Mouse (Mus musculus): ENCODE results near the gene Nfe2l2.
"Not testable (repeated sequence)": the region's sequence is repeated elsewhere in the genome, so short reads cannot be mapped to it uniquely, and the experiment has no call there.

The Nfe2l2 gene

GRCm38 (mm10) chr2:75642795-75643550 lies 61.5 kb downstream of the Nfe2l2 start:
- DNase-seq (ENCODE audit: low spot score), result no peak

DNA sequence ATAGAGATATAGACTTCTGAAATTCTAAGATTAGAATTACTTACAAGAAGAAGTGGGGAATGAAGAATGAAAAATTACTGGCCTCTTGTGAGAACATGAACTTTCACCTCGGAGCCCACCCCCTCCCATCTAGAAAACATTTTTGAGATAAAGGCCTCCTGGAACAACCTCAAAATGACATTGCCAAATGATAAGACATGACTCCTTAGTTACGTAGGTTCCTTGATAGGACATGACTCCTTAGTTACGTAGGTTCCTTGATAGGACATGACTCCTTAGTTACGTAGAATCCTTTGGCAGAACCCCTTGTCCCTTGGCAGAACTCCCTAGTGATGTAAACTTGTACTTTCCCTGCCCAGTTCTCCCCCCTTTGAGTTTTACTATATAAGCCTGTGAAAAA lies 62.1 kb downstream of the Nfe2l2 start:
- DNase-seq (ENCODE audit: low spot score), result not testable (repeated sequence)

- not testable (repeated sequence) for DNase-seq (ENCODE audit: low spot score)
Observed at GRCm38 (mm10) chr2:75639535-75639934, 64.9 kb downstream of the Nfe2l2 start.

DNA sequence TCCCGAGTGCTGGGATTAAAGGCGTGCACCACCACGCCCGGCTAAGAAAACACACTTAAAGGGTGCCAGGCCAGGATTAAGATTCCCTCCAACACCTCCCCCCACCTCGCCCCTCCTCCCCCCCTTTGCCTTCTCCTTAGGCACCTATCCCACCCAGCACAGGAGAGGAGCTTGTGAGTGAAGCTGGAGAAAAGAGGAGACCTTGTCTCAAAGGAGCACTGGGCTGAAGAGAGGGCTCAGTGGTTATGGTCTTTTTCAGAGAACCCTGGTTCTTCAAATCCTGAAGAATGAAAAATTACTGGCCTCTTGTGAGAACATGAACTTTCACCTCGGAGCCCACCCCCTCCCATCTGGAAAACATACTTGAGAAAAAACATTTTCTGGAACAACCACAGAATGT lies 66.6 kb downstream of the Nfe2l2 start:
- DNase-seq (ENCODE audit: low spot score), result not testable (repeated sequence)

GRCm38 (mm10) chr2:75637361-75637760 lies 67.1 kb downstream of the Nfe2l2 start:
- no peak for DNase-seq (ENCODE audit: low spot score)

GRCm38 (mm10) chr2:75637055-75637304 lies 67.5 kb downstream of the Nfe2l2 start:
- DNase-seq (ENCODE audit: low spot score), result not testable (repeated sequence)

DNA sequence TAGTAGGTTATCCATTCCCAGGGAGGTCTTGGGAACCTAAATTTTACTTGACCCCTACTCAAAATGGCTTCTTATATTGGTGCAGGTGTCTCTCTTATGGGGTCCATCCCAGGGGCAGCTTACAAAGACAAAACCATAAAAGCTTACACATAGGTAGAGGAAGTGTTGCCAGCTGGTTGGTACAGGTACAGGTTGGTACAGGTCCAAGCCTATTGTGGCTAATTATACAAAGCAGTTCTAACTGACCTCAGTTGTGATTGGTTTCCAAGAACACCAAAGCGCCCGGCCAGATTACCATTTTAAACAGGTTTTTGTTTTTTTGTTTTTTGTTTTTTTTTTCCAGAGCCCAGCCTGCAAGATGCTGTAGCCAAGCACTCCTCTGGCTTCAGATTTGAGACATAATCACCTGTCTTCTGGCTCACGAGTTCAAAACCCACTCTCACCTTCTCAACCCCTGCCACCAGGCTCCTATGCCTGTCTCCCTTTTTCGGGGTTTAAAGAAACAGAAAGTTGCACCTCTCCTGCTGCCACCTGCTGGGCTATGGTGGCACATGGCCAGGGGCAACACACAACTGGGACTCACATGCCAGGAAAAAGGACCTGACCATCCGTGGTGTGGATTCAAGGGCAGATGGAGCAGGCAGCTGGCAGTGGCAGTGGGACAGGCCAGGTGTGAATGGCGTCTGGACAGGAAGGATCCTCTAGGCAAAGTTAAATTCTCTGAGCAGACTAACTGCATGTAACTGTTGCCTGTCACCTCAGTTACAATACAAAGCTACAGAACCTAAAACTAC lies 68.0 kb downstream of the Nfe2l2 start:
- no peak for DNase-seq (ENCODE audit: low spot score)

DNA sequence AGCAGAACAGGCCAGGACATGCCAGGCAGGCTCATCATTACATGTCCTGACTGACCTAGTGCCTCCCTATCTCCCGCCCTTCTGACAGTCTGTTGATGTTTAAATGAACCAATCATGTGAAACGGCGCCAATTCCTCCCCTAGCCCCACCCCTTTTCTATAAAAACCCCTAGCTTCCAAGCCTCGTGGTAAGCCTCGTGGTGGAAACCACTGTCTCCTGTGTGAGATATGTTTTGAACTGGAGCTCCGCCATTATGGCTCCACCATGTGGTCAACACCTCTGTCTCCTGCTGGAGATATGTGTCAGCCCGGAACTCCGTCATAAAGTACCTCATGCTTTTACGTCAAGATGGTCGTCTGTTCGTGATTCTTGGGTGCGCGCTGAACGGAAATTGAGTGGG lies 70.0 kb downstream of the Nfe2l2 start:
- not testable (repeated sequence) for DNase-seq (ENCODE audit: low spot score)

DNA sequence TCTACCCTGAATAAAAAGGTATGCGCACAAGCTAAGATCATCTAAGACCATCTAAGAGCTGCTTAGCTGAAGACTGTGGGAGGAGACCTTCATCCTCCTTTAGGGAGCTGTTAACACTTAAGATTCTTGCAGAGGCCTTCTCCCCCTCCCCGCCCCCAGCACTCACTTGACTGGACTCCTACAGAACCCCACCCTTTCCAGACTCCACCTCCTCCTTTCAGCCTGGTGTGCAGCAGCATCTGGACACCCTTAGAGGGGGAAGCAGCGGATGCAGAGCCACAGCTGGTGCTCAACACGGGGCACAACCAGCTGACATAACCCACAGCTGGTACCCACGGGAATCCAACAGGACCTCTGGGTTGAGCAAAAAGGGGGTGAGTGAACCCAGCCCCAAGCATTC lies 70.7 kb downstream of the Nfe2l2 start:
- DNase-seq (ENCODE audit: low spot score), result no peak

GRCm38 (mm10) chr2:75633381-75633780 lies 71.1 kb downstream of the Nfe2l2 start:
- DNase-seq (ENCODE audit: low spot score), result no peak

- DNase-seq (ENCODE audit: low spot score), result no peak
Observed at GRCm38 (mm10) chr2:75632721-75633181, 71.7 kb downstream of the Nfe2l2 start.

DNA sequence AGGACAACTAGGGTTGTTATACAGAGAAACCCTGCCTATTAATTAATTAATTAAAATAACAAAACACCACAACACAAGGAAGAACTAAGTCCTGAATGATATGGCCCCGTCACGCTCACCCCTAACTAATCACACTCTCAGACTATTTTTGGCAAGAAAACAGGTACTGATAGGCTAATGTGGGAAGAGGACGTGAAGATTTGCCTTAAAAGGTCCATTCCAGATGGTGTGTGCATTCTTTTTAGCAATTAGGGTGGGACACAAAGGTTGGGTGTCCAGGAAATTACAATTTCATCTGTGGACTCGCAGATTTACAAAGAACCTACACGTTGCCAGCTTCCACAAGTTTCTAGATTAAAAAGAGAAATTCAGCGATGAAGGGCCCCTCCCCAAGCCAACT lies 72.4 kb downstream of the Nfe2l2 start:
- no peak for DNase-seq (ENCODE audit: low spot score)

- DNase-seq (ENCODE audit: low spot score), result no peak
Observed at GRCm38 (mm10) chr2:75631421-75631820, 73.0 kb downstream of the Nfe2l2 start.

GRCm38 (mm10) chr2:75628487-75628886 lies 76.0 kb downstream of the Nfe2l2 start:
- no peak for DNase-seq (ENCODE audit: low spot score)

DNA sequence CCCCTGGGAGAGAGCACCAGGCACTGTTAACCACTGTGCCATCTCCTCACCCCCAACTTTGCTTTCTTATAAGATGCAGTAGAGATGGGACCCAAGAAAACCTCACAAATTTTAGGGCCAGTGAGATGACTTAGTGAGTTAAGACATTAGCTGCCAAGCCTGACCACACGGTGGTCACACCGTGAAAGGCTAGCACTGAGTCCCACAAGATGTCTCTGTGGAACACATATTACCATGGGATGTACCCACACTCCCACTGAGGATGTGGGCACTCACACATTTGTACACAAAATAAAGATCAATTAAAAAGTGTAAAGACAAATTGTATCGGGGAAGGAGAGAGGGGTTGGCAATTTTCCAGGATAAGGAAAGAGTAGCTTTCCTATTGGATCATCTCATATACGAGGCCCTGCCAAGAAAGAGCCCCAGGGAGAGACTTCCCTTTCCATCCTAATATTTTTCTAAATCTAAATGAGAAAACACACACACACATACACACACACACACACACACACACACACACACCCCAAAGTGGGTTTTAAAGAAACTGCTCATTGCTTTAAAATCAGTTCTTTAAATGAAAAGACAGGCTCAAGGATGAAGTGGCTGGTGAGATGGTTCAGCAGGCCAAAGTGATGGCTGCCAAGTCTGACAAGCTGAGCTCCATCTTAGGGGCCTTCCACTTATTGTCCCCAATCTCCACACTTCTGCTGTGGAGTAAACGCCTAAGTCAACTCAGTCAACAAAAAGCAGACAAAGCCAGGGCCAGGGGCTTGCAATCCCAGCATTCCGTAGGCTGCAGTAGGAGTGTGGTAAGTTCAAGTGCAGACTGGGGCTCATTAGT lies 77.6 kb downstream of the Nfe2l2 start:
- no peak for DNase-seq (ENCODE audit: low spot score)
